Mouse (Mus musculus) spleen, adult 2 months (tissue): ENCODE data around the gene Olfr96.

Experiments
- CTCF ChIP-seq: fragments of 200-500 bp; IDR thresholded peaks from 2 replicates; pipeline ENCODE4 v1.5.1; 2011; ENCODE audit warnings: mild to moderate bottlenecking, inconsistent platforms; ENCODE audit not compliant: insufficient read depth, insufficient read length, insufficient replicate concordance; ENCODE audit errors: extremely low read depth
- POLR2A ChIP-seq: fragments of 200-500 bp; IDR thresholded peaks from 2 replicates; pipeline ENCODE4 v1.6.1; 2011; ENCODE audit warnings: low read depth, low read length, inconsistent platforms

DNA sequence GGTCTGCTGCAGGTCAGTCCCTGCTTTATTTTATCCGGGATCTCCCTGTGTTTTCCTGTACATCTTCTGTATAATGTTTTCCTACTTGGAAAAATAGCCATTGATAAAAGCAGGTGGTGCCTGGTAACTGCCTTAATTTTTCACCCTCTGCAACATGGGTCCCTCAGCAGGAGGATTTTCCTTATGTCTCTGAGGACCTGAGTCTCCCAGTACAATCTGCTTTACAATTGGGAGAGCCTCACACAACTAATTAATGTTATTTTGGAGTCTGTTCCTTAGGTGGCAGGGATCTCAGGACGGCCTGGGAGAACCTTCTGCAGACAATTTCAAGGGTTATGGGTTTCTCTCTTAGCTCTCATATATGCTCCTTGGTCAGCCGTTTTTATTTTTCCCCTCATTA lies 6.9 kb upstream of the Olfr96 start, which contains the start of gene Olfr95:
- no peak for TF ChIP-seq CTCF
- no peak for TF ChIP-seq POLR2A
